Mouse (Mus musculus) inflammation-experienced regulatory T-cells, adult 16 weeks (primary cell): ENCODE data around the gene Rnf138rt1. TPM values are rescaled to one million over a fixed set of nuclear protein-coding genes. Genes with fewer than 3 reads are reported as not detected.

Source experiments
- polyA plus RNA-seq: library from polyadenylated mRNA; unstranded; fragments of 100-300 nt; shearing (Covaris generic); gene quantifications from one replicate; pipeline ENCODE4 v1.2.1, GENCODE M21; 2017

Gene Rnf138rt1
- polyA plus RNA-seq: not detected

GRCm38 (mm10) chrX:163760617-163761434, at the start of gene Rnf138rt1:
TSS of gene Rnf138rt1 (minus strand) at chrX:163761329.

Other genes starting within 250 kb of the Rnf138rt1 start
- not detected for gene Grpr, start 211.7 kb downstream of the Rnf138rt1 start, polyA plus RNA-seq
- 20.4 TPM for gene Ap1s2, start 147.7 kb upstream of the Rnf138rt1 start, polyA plus RNA-seq
- gene Zrsr2, start 197.3 kb upstream of the Rnf138rt1 start, polyA plus RNA-seq: 66.5 TPM